Mouse (Mus musculus) liver, embryonic 14.5 days (tissue): ENCODE data around the gene Krt78. TPM values are rescaled to one million over a fixed set of nuclear protein-coding genes. Genes with fewer than 3 reads are reported as not detected.
A peak's percentile ranks its signal among the peaks of the same experiment; 100 is the strongest.

Source experiments
- ATAC-seq: fragments of 200-750 bp; cut with Nextera tagmentation; 2 replicates; pipeline ENCODE4 v1.8.0; 2017; ENCODE audit warnings: moderate number of reproducible peaks, mild to moderate bottlenecking, moderate library complexity; ENCODE audit not compliant: insufficient read depth
- DNase-seq, 3 experiments: peaks; one replicate each; pipeline ENCODE4 v3.0.0-alpha.2; 2012 to 2013; ENCODE audit warnings: low read depth in 3 of 3, low spot score in 3 of 3
- H3K27ac ChIP-seq: fragments of 300-500 bp; sonication (generic); 2 replicates; pipeline ENCODE4 v1.5.1; 2014; ENCODE audit warnings: moderate library complexity, mild to moderate bottlenecking, control low read depth, inconsistent platforms
- H3K27me3 ChIP-seq: fragments of 300-500 bp; sonication (generic); 2 replicates; pipeline ENCODE4 v1.6.1; 2014; ENCODE audit warnings: mild to moderate bottlenecking, low read length, moderate library complexity; ENCODE audit not compliant: control insufficient read depth, insufficient read depth
- H3K36me3 ChIP-seq: fragments of 300-500 bp; sonication (generic); replicated peaks from 2 replicates; pipeline ENCODE4 v1.6.1; 2014; ENCODE audit warnings: low read depth; ENCODE audit not compliant: control insufficient read depth, insufficient read depth
- H3K4me1 ChIP-seq, 2 experiments: fragments of 200-500 bp in 1 of 2; fragments of 300-500 bp in 1 of 2; sonication (generic) in 1 of 2; replicated peaks; 2 replicates each; pipeline ENCODE4 v1.6.1; 2012 to 2014; ENCODE audit warnings: antibody characterized with exemption in 1 of 2, inconsistent platforms in 1 of 2, low read length in 1 of 2; ENCODE audit not compliant: control insufficient read depth in 2 of 2, insufficient read depth in 2 of 2
- H3K4me2 ChIP-seq: fragments of 300-500 bp; sonication (generic); 2 replicates; pipeline ENCODE4 v1.6.1; 2014; ENCODE audit warnings: low read depth, mild to moderate bottlenecking, control low read depth, moderate library complexity
- H3K4me3 ChIP-seq, 2 experiments: fragments of 200-500 bp in 1 of 2; fragments of 300-500 bp in 1 of 2; sonication (generic) in 1 of 2; 2 replicates each; pipeline ENCODE4 v1.5.1; 2012 to 2014; ENCODE audit warnings: low read depth in 2 of 2, low read length in 2 of 2, mild to moderate bottlenecking in 2 of 2, control low read depth in 1 of 2, inconsistent platforms in 1 of 2, moderate library complexity in 1 of 2; ENCODE audit not compliant: insufficient read depth in 1 of 2
- H3K9ac ChIP-seq: fragments of 300-500 bp; sonication (generic); replicated peaks from 2 replicates; pipeline ENCODE4 v1.6.1; 2014; ENCODE audit warnings: mild to moderate bottlenecking, control low read depth, moderate library complexity
- H3K9me3 ChIP-seq: fragments of 300-500 bp; sonication (generic); 2 replicates; pipeline ENCODE4 v1.6.1; 2016; ENCODE audit warnings: low read length, mixed read lengths; ENCODE audit not compliant: control insufficient read depth
- CTCF ChIP-seq: IDR thresholded peaks from 2 replicates; pipeline ENCODE4 v1.5.1; 2016; ENCODE audit warnings: antibody characterized with exemption, low read depth, control low read depth
- EP300 ChIP-seq: IDR thresholded peaks from 2 replicates; pipeline ENCODE4 v1.6.1; 2016; ENCODE audit warnings: antibody characterized with exemption, low read depth
- WGBS: fragments of 180-500 bp; shearing (Covaris S2); extraction: QIAGEN DNeasy Blood & Tissue Kit; methylation state at CpG from one replicate; pipeline ENCODE4 v1.1.7; 2014; ENCODE audit not compliant: insufficient replicate concordance; 5-methylcytosine and 5-hydroxymethylcytosine counted together
- polyA plus RNA-seq, 2 experiments: library from polyadenylated mRNA; depleted of rRNA in 1 of 2; stranded (reverse) in 1 of 2; unstranded in 1 of 2; fragments of >200 nt; fragmentation: Nextera tagmentation in 1 of 2; extraction: Ambion mirVana in 1 of 2; gene quantifications; 2 replicates each; pipeline versions ENCODE4 v1.2.1 to v1.2.3; 2012 to 2014

Gene Krt78
- polyA plus RNA-seq, 2 experiments: not detected

DNA sequence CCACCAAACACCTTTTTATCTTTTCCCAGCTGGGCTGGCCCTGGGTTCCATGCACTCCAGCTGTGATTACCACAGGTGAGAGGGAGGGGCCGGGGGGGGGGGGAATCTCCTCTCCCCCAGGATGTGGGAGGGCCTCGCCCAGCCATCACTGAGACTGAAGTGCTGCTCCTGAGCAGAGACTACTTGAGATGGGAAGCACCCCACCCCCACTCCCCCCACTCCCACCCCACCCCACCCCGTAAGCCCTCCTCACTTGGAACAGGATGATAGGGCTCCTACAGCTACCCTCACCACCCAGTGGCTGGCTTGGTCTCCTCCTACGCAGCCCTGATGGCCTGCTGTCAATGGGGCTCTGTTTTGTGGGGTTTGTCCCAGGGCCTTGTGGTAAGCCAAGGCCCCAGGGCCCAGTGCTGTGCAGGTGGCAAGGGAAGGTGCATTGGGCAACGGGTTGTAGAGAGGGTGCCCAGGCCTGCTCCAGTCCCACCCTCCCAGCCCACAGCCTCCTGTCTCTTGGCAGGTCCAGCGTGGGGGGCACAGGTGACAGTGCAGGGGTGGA is 13.7 kb downstream of the Krt78 start, which contains the start of gene Krt79:
Gene Krt79, minus strand, starts transcription at position 51 of the 556 bp plus-strand sequence.
- no peaks in the 10 kb centered on the region for H3K4me1 ChIP-seq
- WGBS: 42% methylated on average over 6 of the region's 6 CpGs
- H3K4me3 ChIP-seq: no peak within 1 kb of the TSS
- no peak within 1 kb of the TSS for H3K9ac ChIP-seq
- no peak for DNase-seq
- no peaks in the 10 kb centered on the region for H3K9me3 ChIP-seq
- TF ChIP-seq EP300 (no peak), CTCF (no peak)
- no peak within 1 kb of the TSS for H3K27ac ChIP-seq
- H3K36me3 ChIP-seq: no peaks in the 10 kb centered on the region
- H3K4me2 ChIP-seq: no peak within 1 kb of the TSS
- H3K27me3 ChIP-seq: no peaks in the 10 kb centered on the region
- no peak for ATAC-seq

DNA sequence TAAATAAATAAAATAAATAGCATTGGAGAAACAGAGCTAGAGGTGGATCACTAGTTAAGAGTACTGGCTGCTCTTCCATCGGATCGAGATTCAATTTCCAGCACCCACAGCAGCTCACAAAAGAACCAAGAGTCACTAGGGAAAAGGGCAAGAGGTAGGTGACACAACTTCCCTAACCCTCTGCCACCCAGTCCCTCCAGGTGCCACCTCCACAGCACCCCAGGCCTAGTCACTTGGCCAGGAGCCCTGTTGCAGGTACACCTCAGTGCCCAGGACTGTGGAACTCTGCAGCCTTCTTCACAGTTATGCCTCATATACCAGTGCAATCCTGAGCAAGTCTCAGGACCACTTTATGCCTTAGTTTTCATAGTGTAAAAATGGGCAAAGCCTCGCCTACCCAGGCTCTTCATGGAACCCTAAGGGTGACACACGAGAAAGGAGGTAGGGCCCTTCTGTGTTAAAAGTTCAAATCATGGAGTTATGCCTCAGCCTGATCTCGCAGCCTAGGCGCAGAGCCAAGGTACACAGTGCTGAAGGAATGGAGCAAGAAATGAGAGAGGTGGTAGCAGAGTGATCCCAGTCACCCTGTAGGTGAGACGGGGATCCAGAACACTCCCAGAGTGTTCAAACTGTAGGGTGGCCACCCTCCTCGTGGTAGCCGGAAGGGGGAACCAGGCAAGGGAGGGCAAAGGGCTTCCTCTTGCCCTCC is 15.3 kb downstream of the Krt78 start:
- H3K27me3 ChIP-seq: no peaks in the 10 kb centered on the region
- ATAC-seq: no peak
- no peak overlapping the region for H3K27ac ChIP-seq

DNA sequence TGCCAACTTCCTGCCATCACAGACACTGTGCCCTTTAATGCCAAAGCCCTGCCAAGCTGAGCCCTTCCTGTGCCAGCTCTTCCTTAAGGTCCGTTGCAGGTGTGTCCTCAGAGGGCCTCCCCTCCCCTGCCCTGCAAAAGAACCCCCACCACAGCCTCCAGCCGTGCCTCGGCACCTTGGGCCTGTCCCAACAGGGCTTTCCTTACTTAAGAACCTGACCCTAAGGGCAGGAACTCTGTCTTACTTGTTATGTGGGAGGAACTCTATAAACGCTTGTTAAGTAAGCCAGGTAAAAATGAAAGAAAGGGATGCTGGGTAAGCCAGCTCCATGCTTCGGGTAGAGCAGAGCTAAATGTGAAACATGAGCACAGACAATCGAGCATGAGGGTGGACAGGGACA is 21.1 kb downstream of the Krt78 start:
- WGBS: 51% methylated on average over 6 of the region's 6 CpGs
- DNase-seq (no peak), ATAC-seq (no peak)
- no peak overlapping the region for H3K4me2 ChIP-seq
- no peak for TF ChIP-seq CTCF
- TF ChIP-seq EP300: no peak
- H3K4me1 ChIP-seq: 0 out of 4 replicates have a peak, but pooled peaks cover 0 to 9% of the 10 kb centered on the region in 2 experiments
- H3K4me3 ChIP-seq: no peak overlapping the region
- no peaks in the 10 kb centered on the region for H3K36me3 ChIP-seq
- H3K9ac ChIP-seq: no peak overlapping the region
- peaks cover 14% of the 10 kb centered on the region for H3K27me3 ChIP-seq
- H3K9me3 ChIP-seq: no peaks in the 10 kb centered on the region
- H3K27ac ChIP-seq: no peak overlapping the region

More for the DNA sequence above, 15.3 kb downstream of the Krt78 start:
- Histone ChIP-seq H3K4me1 (no peaks in the 10 kb centered on the region), H3K4me2 (no peak overlapping the region), H3K4me3 (no peak overlapping the region), H3K36me3 (no peaks in the 10 kb centered on the region), H3K9me3 (no peaks in the 10 kb centered on the region), H3K9ac (no peak overlapping the region)
- WGBS: 60% methylated on average over 9 of the region's 9 CpGs
- TF ChIP-seq EP300 (no peak), CTCF (no peak)
- DNase-seq: no peak

DNA sequence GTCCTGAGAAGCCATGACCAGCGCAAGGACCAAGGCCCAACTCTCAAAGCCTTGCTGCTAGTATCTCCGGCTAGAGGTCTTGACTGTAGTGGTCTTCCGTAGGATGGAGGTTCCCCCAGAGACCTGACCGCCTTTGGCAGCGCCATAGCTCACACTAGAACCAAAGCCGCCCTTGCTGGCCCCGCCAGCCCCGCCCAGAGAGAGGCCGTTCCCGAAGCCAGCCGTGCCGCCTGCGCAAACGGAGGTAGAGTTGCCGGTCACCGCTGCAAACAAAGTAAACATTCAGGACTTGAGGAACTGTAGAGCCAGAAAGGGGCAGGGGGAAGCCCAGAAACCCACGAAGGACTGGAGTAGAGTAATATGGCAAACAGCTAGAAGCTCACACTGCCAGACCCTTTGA is 24.4 kb downstream of the Krt78 start:
- no peaks in the 10 kb centered on the region for H3K36me3 ChIP-seq
- H3K9ac ChIP-seq: no peak overlapping the region
- peaks cover 0 to 9% of the 10 kb centered on the region in 2 experiments; a peak in 1 of 4 replicates for H3K4me1 ChIP-seq
- TF ChIP-seq EP300 (no peak), CTCF (no peak)
- peaks cover 14% of the 10 kb centered on the region for H3K27me3 ChIP-seq
- DNase-seq (no peak), ATAC-seq (no peak)
- peak overlapping the region in 1 of 2 experiments; percentile 31; a peak in 1 of 4 replicates for H3K4me3 ChIP-seq
- H3K4me2 ChIP-seq: peak overlapping the region; percentile 32
- no peak overlapping the region for H3K27ac ChIP-seq
- whole genome bisulfite sequencing: 4% methylated on average over 17 of the region's 17 CpGs
- H3K9me3 ChIP-seq: no peaks in the 10 kb centered on the region

DNA sequence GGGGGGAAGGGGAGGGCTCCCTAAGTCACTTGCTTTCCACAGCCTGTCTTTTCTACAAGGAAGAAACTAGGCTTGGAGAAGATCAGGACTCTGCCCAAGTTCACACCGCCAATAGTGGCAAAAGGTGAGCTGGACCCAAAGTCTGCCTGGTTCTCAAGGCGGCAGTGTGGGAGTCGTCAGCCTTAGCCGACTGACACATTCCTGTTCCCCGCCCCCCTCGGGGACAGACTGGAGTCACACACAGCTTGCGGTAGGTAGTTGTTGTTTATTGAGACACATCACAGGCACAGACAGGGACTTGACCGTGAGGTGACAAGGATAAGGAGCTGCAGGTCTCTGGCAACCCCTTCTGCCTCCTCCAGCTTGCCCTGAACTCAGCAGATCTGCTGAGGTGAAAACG is 25.0 kb downstream of the Krt78 start:
- H3K36me3 ChIP-seq: no peaks in the 10 kb centered on the region
- no peak overlapping the region; the same call in 1 of the 2 replicates for H3K4me2 ChIP-seq
- no peak for DNase-seq
- 17% methylated on average over 9 of the region's 9 CpGs for WGBS
- H3K9me3 ChIP-seq: no peaks in the 10 kb centered on the region
- H3K9ac ChIP-seq: no peak overlapping the region
- no peak for ATAC-seq
- H3K27ac ChIP-seq: no peak overlapping the region
- peaks cover 14% of the 10 kb centered on the region for H3K27me3 ChIP-seq
- no peak overlapping the region for H3K4me3 ChIP-seq
- H3K4me1 ChIP-seq: peaks cover 0 to 9% of the 10 kb centered on the region in 2 experiments; a peak in 1 of 4 replicates
- TF ChIP-seq CTCF (no peak), EP300 (no peak)
